Mouse (Mus musculus) myocyte (in vitro differentiated cells): ENCODE data around the gene Spns1. TPM values are rescaled to one million over a fixed set of nuclear protein-coding genes. Genes with fewer than 3 reads are reported as not detected.

Source experiments
- H3K27me3 ChIP-seq: one replicate; pipeline ENCODE4 v1.6.1; 2011; ENCODE audit not compliant: control insufficient read depth, insufficient read depth, insufficient read length
- H3K36me3 ChIP-seq: one replicate; pipeline ENCODE4 v1.6.1; 2011; ENCODE audit not compliant: control insufficient read depth, insufficient read depth
- H3K4me2 ChIP-seq: one replicate; pipeline ENCODE4 v1.6.1; 2011; ENCODE audit warnings: low read depth, control low read depth
- H3K4me3 ChIP-seq: one replicate; pipeline ENCODE4 v1.5.1; 2011; ENCODE audit warnings: mild to moderate bottlenecking, control low read depth, moderate library complexity
- H3K79me2 ChIP-seq: one replicate; pipeline ENCODE4 v1.6.1; 2011; ENCODE audit not compliant: control insufficient read depth, insufficient read depth
- H3ac ChIP-seq: one replicate; pipeline ENCODE4 v1.6.1; 2011; ENCODE audit not compliant: control insufficient read depth, insufficient read length
- CEBPB ChIP-seq: IDR thresholded peaks from 2 replicates; pipeline ENCODE4 v1.6.1; 2011; ENCODE audit warnings: mild to moderate bottlenecking, moderate library complexity; ENCODE audit not compliant: poor library complexity, insufficient read depth, severe bottlenecking
- E2F4 ChIP-seq: IDR thresholded peaks from one replicate; pipeline ENCODE4 v1.6.1; 2011; ENCODE audit warnings: mild to moderate bottlenecking, control low read depth, moderate library complexity; ENCODE audit not compliant: insufficient read depth
- MAX ChIP-seq: IDR thresholded peaks from one replicate; pipeline ENCODE4 v1.6.1; 2011; ENCODE audit warnings: low read depth, mild to moderate bottlenecking, control low read depth
- MYOD1 ChIP-seq, 3 experiments: IDR thresholded peaks; one replicate each; pipeline ENCODE4 v1.6.1; 2011; ENCODE audit warnings: control low read depth in 2 of 3, low read depth in 2 of 3, mild to moderate bottlenecking in 2 of 3, moderate library complexity in 1 of 3; ENCODE audit not compliant: insufficient read length in 2 of 3, control insufficient read depth in 1 of 3
- MYOG ChIP-seq, 3 experiments: IDR thresholded peaks; one replicate each; pipeline ENCODE4 v1.6.1; 2011; ENCODE audit warnings: control low read depth in 2 of 3, low read depth in 2 of 3, mild to moderate bottlenecking in 2 of 3; ENCODE audit not compliant: insufficient read length in 2 of 3, control insufficient read depth in 1 of 3, insufficient read depth in 1 of 3
- POLR2A ChIP-seq: IDR thresholded peaks from one replicate; pipeline ENCODE4 v1.6.1; 2011; ENCODE audit warnings: low read depth, mild to moderate bottlenecking, control low read depth, moderate library complexity; ENCODE audit not compliant: insufficient read length
- POLR2AphosphoS2 ChIP-seq: IDR thresholded peaks from one replicate; pipeline ENCODE4 v1.6.1; 2011; ENCODE audit warnings: low read depth, control low read depth; ENCODE audit not compliant: insufficient read length
- REST ChIP-seq: IDR thresholded peaks from one replicate; pipeline ENCODE4 v1.6.1; 2011; ENCODE audit warnings: mild to moderate bottlenecking, control low read depth, moderate library complexity; ENCODE audit not compliant: insufficient read depth, insufficient read length
- SRF ChIP-seq: IDR thresholded peaks from one replicate; pipeline ENCODE4 v1.6.1; 2011; ENCODE audit warnings: low read depth; ENCODE audit not compliant: control insufficient read depth, insufficient read length
- TCF12 ChIP-seq: IDR thresholded peaks from one replicate; pipeline ENCODE4 v1.6.1; 2011; ENCODE audit warnings: mild to moderate bottlenecking, control low read depth; ENCODE audit not compliant: poor library complexity, insufficient read depth, severe bottlenecking
- TCF3 ChIP-seq: IDR thresholded peaks from one replicate; pipeline ENCODE4 v1.6.1; 2011; ENCODE audit warnings: low read depth, control low read depth; ENCODE audit not compliant: insufficient read length
- USF1 ChIP-seq: IDR thresholded peaks from one replicate; pipeline ENCODE4 v1.6.1; 2011; ENCODE audit warnings: low read depth, mild to moderate bottlenecking, control low read depth, moderate library complexity
- polyA plus RNA-seq: library from polyadenylated mRNA; unstranded; fragments of >200 nt; fragmentation: generic; extraction: Trizol; gene quantifications from one replicate; pipeline ENCODE4 v1.2.1, GENCODE M21; 2012; ENCODE audit warnings: missing spikeins

Gene Spns1
- polyA plus RNA-seq, 1 experiment, result 76.5 TPM

DNA sequence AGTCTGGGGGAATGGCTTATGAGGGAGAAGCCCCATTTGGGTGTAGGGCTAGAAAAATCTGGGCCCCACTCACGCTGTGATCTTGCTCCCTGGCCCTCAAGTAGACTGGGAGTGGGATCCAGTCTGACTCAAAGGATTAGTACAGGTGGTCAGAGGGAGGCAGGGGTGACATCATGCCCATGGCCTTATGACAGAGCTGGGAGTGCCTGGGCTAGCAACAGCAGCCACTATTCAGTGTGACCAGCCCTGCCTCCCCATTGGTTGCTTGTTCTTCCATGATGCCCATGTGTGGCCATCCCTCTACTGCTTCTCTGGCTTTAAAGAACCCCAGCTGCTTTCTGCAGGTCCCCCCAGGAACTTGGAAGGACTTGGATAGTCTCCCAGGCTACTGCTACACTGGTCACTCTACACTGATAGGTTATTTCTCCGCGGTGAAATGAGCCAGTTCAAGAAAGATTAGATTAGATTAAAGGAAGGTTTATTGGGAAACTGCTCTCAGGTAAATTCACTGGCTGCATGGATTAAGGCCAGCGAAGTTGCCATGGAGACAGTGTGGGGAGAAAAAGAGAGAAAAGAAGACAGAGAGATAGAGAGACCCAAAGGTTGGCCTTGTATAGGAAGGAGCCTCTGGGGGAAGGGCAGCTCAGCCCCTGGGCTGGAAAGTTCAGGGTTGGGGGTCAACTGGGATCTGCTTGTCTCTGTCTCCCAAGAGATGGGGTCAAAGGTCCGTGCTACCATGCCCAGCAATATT is 21.2 kb downstream of the Spns1 start:
- Histone ChIP-seq H3K4me2 (no peak overlapping the region), H3K79me2 (no peaks in the 10 kb centered on the region), H3K36me3 (no peaks in the 10 kb centered on the region), H3K27me3 (peaks cover 26% of the 10 kb centered on the region), H3K4me3 (no peak overlapping the region), H3ac (no peak overlapping the region)
- TF ChIP-seq SRF (no peak), USF1 (no peak), E2F4 (no peak), TCF3 (no peak), MAX (no peak), MYOG (IDR thresholded peaks at IDR 0.05; ENCODE audit: control insufficient read depth in 1 of 3, insufficient read depth in 1 of 3, insufficient read length in 2 of 3, low read depth in 2 of 3) (no peak), REST (no peak)

DNA sequence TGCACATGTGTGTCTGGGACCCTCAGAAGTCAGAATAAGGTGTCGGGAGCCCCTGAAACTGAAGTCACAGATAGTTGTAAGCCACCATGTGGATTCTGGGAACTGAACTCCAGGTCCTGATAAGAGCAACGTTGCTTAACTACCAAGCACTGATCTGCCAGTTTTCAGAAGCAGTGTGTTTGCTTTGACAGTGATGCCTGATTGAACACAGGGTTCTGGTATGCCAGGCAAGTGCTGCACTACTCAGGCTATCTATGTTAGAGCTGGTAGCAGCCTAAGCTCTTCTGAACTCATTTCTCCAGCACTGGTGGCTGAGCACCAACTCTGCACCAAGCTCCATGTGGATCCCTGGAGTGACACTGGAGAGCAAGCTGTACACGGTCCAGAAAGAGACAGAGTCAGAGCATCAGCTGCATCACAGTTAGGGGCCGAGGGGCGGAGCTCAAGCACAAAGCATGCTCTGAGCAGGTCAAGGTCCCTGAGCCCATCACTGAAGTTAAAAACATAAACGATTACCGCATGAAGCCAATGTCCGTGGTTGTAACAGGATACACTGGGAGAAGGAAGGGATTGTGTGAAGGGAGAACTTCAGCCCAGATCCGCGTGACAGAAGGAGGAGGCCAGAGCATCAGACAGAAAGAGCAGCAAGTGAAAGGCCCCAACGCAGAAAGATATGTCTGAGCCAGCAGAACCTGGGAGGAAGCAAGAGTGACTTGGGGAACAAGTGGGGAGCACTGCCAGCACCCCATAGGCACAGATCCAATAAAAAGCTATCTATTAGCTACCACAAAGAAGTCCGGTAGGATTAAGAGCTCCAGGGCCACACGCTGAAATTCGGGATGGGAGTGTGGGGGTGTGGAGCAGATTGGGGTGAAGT is 22.3 kb downstream of the Spns1 start:
- Histone ChIP-seq H3K79me2 (no peaks in the 10 kb centered on the region), H3K4me3 (no peak overlapping the region), H3ac (no peak overlapping the region), H3K36me3 (no peaks in the 10 kb centered on the region), H3K27me3 (peaks cover 35% of the 10 kb centered on the region), H3K4me2 (no peak overlapping the region)
- no peak for TF ChIP-seq REST
- TF ChIP-seq TCF12, result no peak
- TF ChIP-seq MYOD1 (IDR thresholded peaks at IDR 0.05; ENCODE audit: control insufficient read depth in 1 of 3, insufficient read length in 2 of 3, low read depth in 2 of 3), result no peak
- no peak for TF ChIP-seq SRF
- TF ChIP-seq TCF3, result no peak
- TF ChIP-seq POLR2AphosphoS2, result no peak
- TF ChIP-seq E2F4, result no peak
- TF ChIP-seq POLR2A, result no peak
- no peak for TF ChIP-seq CEBPB
- no peak for TF ChIP-seq MAX

DNA sequence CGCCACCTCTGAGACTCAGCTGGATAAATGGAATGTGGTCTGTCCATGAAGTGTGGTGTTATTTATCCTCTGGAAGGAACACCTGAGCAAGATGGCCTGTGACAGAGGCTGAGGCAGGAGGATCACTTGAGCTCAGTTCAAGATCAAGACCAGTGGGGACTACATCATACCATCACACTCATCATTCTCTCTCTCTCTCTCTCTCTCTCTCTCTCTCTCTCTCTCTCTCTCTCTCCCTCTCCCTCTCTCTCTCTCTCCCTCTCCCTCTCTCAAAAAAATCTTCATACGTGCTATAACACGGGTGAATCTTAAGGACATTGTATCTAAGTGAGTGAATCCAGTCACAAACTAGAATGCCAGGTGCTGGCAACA is 23.3 kb downstream of the Spns1 start:
- peaks cover 43% of the 10 kb centered on the region for H3K27me3 ChIP-seq

DNA sequence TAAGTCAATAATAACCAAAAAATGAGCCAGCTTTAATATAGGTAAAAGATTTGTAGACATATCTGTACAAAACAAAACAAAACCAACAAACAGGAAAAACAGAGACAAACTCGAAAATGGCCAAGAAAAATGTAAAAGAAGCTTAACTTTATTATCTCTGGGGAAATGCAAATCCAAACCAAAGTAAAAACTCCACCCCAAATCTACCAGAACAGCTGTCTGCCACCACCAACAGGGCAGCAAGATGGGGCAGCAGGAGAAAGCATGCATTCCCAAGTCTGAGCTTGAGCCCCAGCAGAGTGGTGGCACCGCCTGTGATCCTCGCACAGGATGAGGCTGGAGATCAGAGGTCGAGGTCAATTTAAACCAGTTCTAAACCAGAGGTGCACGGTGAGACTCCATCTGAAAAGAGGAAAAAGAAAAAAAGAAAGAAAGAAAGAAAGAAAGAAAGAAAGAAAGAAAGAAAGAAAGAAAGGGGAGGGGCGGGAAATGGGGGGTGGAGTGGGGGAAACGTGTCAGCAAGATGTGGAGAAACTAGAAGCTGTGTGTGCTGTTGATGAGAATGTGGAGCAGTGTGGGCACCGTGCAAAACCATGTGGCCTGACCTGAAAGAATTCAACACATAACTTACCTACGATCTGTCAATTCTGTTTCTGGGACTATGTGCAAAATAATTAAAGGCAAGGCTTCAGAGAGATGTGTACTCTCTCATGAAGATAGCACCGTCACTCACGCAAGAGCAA is 23.8 kb downstream of the Spns1 start:
- no peaks in the 10 kb centered on the region for H3K36me3 ChIP-seq
- TF ChIP-seq MYOD1 (IDR thresholded peaks at IDR 0.05; ENCODE audit: control insufficient read depth in 1 of 3, insufficient read length in 2 of 3, low read depth in 2 of 3), result no peak
- TF ChIP-seq USF1, result no peak
- TF ChIP-seq POLR2AphosphoS2, result no peak
- no peak for TF ChIP-seq MYOG (IDR thresholded peaks at IDR 0.05; ENCODE audit: control insufficient read depth in 1 of 3, insufficient read depth in 1 of 3, insufficient read length in 2 of 3, low read depth in 2 of 3)
- no peak for TF ChIP-seq MAX
- TF ChIP-seq TCF12, result no peak
- no peak for TF ChIP-seq POLR2A
- no peak for TF ChIP-seq SRF
- no peak for TF ChIP-seq TCF3
- TF ChIP-seq CEBPB, result no peak
- no peak for TF ChIP-seq REST
- no peak for TF ChIP-seq E2F4
- no peak overlapping the region for H3ac ChIP-seq
- no peak overlapping the region for H3K4me2 ChIP-seq
- peaks cover 49% of the 10 kb centered on the region for H3K27me3 ChIP-seq
- H3K4me3 ChIP-seq, result no peak overlapping the region
- H3K79me2 ChIP-seq, result no peaks in the 10 kb centered on the region

More for the DNA sequence above, 23.3 kb downstream of the Spns1 start:
- no peaks in the 10 kb centered on the region for H3K36me3 ChIP-seq
- no peak overlapping the region for H3K4me2 ChIP-seq
- H3K79me2 ChIP-seq, result no peaks in the 10 kb centered on the region
- no peak for TF ChIP-seq TCF3
- no peak for TF ChIP-seq REST
- TF ChIP-seq MAX, result no peak
- TF ChIP-seq TCF12, result no peak
- no peak for TF ChIP-seq POLR2A
- no peak overlapping the region for H3ac ChIP-seq
- H3K4me3 ChIP-seq, result no peak overlapping the region

DNA sequence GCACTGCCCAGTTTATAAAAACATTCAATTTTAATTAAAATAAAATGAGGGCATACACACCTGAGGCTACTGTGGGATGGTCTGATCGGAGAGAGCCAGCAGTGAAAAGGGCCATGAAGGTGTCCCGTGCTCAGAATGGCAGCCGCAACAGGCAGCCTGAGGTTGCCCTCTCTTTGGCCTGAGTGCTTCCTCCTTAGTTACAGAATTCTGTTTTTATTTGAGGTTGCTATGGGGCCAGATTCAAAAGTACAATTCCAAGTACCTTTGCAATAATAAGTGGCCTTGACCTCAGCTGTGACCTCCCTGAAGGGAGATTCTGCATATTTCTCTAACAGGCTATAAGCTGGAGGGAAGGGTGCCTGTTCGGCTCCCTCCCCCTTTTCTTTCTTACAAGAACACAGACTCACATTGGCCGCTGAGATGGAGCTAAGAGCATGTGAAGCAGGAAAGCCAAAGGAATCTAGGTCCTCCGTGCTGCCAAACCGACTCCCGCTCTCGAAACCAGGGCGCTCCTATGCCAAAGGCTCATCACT is 25.8 kb downstream of the Spns1 start:
- H3K36me3 ChIP-seq, result no peaks in the 10 kb centered on the region
- no peak for TF ChIP-seq POLR2A
- TF ChIP-seq TCF3, result no peak
- TF ChIP-seq TCF12, result no peak
- no peak for TF ChIP-seq REST
- no peak for TF ChIP-seq MAX
- TF ChIP-seq POLR2AphosphoS2, result no peak
- no peak for TF ChIP-seq MYOG (IDR thresholded peaks at IDR 0.05; ENCODE audit: control insufficient read depth in 1 of 3, insufficient read depth in 1 of 3, insufficient read length in 2 of 3, low read depth in 2 of 3)
- TF ChIP-seq MYOD1 (IDR thresholded peaks at IDR 0.05; ENCODE audit: control insufficient read depth in 1 of 3, insufficient read length in 2 of 3, low read depth in 2 of 3), result no peak
- no peak for TF ChIP-seq SRF
- TF ChIP-seq USF1, result no peak
- TF ChIP-seq CEBPB, result no peak
- no peak for TF ChIP-seq E2F4
- H3K4me3 ChIP-seq, result no peak overlapping the region
- H3K79me2 ChIP-seq, result no peaks in the 10 kb centered on the region
- H3K4me2 ChIP-seq, result no peak overlapping the region
- peaks cover 49% of the 10 kb centered on the region for H3K27me3 ChIP-seq
- H3ac ChIP-seq, result no peak overlapping the region
